Mouse (Mus musculus) megakaryocyte, embryonic 14.5 days (primary cell): ENCODE results near the gene Ppm1m.

ENCODE experiments used
- FLI1 ChIP-seq: IDR thresholded peaks from 2 replicates; pipeline ENCODE4 v1.6.1; 2012; ENCODE audit warnings: low read length, inconsistent platforms, mixed read lengths
- GATA1 ChIP-seq: IDR thresholded peaks from 3 replicates; pipeline ENCODE4 v1.6.1; 2012; ENCODE audit warnings: mixed read lengths, low read length, inconsistent platforms, borderline replicate concordance

DNA sequence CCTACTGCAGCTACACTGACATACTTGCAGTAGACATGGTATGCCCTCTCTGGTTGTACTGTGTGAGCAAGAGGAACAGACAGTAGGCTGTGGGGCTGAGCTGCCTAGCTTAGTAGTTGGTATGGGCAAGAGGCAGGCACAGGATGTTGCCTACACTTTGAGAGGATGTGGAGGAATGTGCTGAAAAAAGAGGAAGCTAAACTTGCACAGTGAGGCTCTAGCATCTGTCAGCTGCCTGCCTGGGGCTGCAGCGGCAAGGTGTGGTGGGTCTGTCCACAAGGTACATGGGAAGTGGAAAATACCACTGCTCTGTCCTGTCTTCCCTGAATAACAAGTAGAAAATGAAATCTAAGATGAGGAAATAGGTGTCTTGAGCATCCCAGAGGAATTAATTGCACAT lies 6.5 kb downstream of the Ppm1m start:
- TF ChIP-seq GATA1 = no peak
- TF ChIP-seq FLI1 = no peak
